Mouse (Mus musculus): ENCODE measurements at regions not wholly inside any gene's neighbourhood (a gene's known extent, or its start where the extent isn't known, plus 50 kb on each side); places are given as distances from the start of the nearest gene placed in this dataset.

- TF ChIP-seq CTCF (IDR thresholded peaks at IDR 0.05; ENCODE audit: borderline replicate concordance, insufficient read depth, low read depth, low read length) (no peak), POLR2A (IDR thresholded peaks at IDR 0.05; ENCODE audit: borderline replicate concordance, insufficient read depth, low read length) (no peak)
Observed at GRCm38 (mm10) chr4:11897231-11897630, 83.8 kb downstream of the Gm10604 start.

Measured in cerebellum, adult 2 months (tissue).